Mouse (Mus musculus): ENCODE measurements at regions not wholly inside any gene's neighbourhood (a gene's known extent, or its start where the extent isn't known, plus 50 kb on each side); places are given as distances from the start of the nearest gene placed in this dataset.
A peak's percentile ranks its signal among the peaks of the same experiment; 100 is the strongest.

DNA sequence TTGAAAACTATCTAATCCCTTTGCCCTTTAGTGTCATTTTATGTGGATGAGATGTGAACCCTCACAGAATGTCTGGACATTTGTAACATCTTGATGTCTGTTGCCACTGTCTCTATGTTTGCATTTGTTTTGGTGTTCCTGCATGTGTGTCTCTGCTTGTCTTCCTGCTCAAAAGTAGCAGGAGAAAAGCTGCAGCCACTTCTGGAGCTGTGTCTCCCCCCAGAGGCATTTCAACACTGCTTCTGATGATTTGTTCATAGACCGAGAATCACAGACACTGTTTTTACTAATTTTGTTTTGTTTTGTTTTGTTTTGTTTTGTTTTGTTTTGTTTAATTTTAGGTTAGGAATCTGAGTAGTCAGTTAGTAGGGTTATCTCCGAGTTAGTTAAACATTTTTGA is 883.8 kb downstream of the Gbe1 start:
- intact Hi-C loops (cut with DNase I), result loop anchor here (5.0 kb wide), 1 partner anchor 355 kb away; no protein-coding TSS in a partner anchor
- no peak overlapping the region for H3K4me3 ChIP-seq
- H3K9ac ChIP-seq (ENCODE audit: low read depth, low read length), result no peak overlapping the region
- H3K27me3 ChIP-seq (ENCODE audit: control insufficient read depth, insufficient read depth, low read length), result no peaks in the 10 kb centered on the region
- H3K27ac ChIP-seq, result no peak overlapping the region
- 47% methylated on average over 2 of the region's 2 CpGs for WGBS
- H3K79me2 ChIP-seq (replicated peaks; ENCODE audit: control insufficient read depth, insufficient read depth, low read length), result no peaks in the 10 kb centered on the region
- no peaks in the 10 kb centered on the region for H3K4me1 ChIP-seq (ENCODE audit: control insufficient read depth, insufficient read depth, low read length)
- DNase-seq, result no peak
- H3K36me3 ChIP-seq (ENCODE audit: control insufficient read depth, insufficient read depth, low read length), result no peaks in the 10 kb centered on the region
- TF ChIP-seq CTCF (IDR thresholded peaks at IDR 0.05) (peak; percentile 50), POLR2A (IDR thresholded peaks at IDR 0.05; ENCODE audit: insufficient read depth, low read depth, low read length) (no peak), EP300 (IDR thresholded peaks at IDR 0.05; ENCODE audit: insufficient read depth, low read depth, low read length) (no peak)

DNA sequence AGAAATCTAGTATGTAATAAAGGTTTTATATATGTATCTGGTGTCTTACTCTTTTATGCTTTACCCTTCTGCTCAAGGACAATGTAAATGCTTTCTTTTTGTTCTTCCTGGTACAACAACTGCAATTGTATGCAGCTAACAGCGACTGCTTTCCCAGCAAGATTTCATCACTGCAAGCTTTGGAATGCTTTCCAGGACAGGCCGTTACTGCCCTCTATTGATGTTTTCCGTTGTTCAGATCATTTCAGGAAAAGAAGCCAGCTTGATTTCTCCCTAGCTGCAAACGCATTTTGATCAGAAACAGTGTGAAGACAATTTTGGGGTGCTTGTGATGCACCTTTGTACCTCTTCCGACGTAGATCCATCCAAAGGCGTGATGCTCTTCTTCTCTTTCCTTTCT is 895.1 kb downstream of the Gbe1 start:
- DNase-seq, result no peak
- TF ChIP-seq POLR2A (IDR thresholded peaks at IDR 0.05; ENCODE audit: insufficient read depth, low read depth, low read length) (no peak), EP300 (IDR thresholded peaks at IDR 0.05; ENCODE audit: insufficient read depth, low read depth, low read length) (no peak), CTCF (IDR thresholded peaks at IDR 0.05) (no peak)
- Histone ChIP-seq H3K36me3 (ENCODE audit: control insufficient read depth, insufficient read depth, low read length) (no peaks in the 10 kb centered on the region), H3K27me3 (ENCODE audit: control insufficient read depth, insufficient read depth, low read length) (no peaks in the 10 kb centered on the region), H3K27ac (no peak overlapping the region), H3K9ac (ENCODE audit: low read depth, low read length) (no peak overlapping the region), H3K4me1 (ENCODE audit: control insufficient read depth, insufficient read depth, low read length) (no peaks in the 10 kb centered on the region), H3K4me3 (no peak overlapping the region), H3K79me2 (replicated peaks; ENCODE audit: control insufficient read depth, insufficient read depth, low read length) (no peaks in the 10 kb centered on the region)
- intact Hi-C loops (cut with DNase I), result no loop called here
- WGBS, result 44% methylated on average over 7 of the region's 7 CpGs

DNA sequence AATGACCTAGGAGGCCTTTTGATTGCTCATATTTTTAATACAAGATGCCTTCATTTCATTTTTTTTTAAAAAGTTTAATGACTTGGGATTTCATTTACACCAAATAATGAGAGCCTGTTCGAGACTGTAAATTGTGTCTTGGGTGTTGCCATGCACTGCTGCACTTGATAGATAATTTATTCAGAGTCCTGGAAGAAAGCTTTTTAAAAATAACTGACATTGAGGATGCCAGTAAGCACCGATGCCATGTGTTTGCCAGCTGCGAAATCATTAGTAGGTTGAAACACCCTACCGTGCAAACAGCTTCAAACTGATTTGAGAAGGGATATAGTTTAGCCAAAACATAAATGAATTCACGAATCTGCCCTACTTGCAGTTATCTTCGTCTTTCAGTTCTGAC is 910.7 kb downstream of the Gbe1 start:
- intact Hi-C loops (cut with DNase I), result no loop called here
- Histone ChIP-seq H3K4me3 (no peak overlapping the region), H3K79me2 (replicated peaks; ENCODE audit: control insufficient read depth, insufficient read depth, low read length) (no peaks in the 10 kb centered on the region), H3K27me3 (ENCODE audit: control insufficient read depth, insufficient read depth, low read length) (no peaks in the 10 kb centered on the region), H3K27ac (no peak overlapping the region), H3K9ac (ENCODE audit: low read depth, low read length) (no peak overlapping the region), H3K36me3 (ENCODE audit: control insufficient read depth, insufficient read depth, low read length) (no peaks in the 10 kb centered on the region), H3K4me1 (ENCODE audit: control insufficient read depth, insufficient read depth, low read length) (no peaks in the 10 kb centered on the region)
- TF ChIP-seq CTCF (IDR thresholded peaks at IDR 0.05) (no peak), EP300 (IDR thresholded peaks at IDR 0.05; ENCODE audit: insufficient read depth, low read depth, low read length) (no peak), POLR2A (IDR thresholded peaks at IDR 0.05; ENCODE audit: insufficient read depth, low read depth, low read length) (no peak)
- DNase-seq, result no peak
- 54% methylated on average over 6 of the region's 6 CpGs for WGBS

DNA sequence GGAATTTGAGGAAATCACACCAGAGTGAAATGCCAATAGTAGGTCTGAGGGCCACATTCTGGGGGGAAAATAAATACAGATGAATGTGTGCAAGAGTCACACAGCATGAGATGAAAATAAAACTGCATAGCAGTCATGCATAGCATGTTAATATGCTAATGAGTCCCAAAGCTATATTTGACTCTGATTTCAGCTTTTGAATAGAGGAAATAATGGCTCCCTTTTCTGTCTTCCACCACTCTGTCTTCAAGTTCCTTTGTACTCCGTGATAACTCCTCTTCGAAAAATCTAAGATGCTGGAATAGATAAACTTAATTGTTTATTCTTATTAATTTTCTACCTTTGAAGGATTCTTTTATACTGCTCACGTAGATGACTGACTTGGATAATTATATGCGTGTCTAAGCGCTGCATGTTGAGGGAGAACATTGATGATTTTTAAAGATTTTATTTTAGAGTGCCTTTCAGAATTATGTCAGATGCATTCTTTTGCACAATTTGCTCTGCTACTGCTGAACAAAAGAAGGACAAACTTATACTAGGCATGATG is 916.4 kb downstream of the Gbe1 start:
- no peak overlapping the region for H3K27ac ChIP-seq
- no peaks in the 10 kb centered on the region for H3K79me2 ChIP-seq (replicated peaks; ENCODE audit: control insufficient read depth, insufficient read depth, low read length)
- no peak for DNase-seq
- no peaks in the 10 kb centered on the region for H3K4me1 ChIP-seq (ENCODE audit: control insufficient read depth, insufficient read depth, low read length)
- H3K36me3 ChIP-seq (ENCODE audit: control insufficient read depth, insufficient read depth, low read length), result no peaks in the 10 kb centered on the region
- WGBS, result 82% methylated on average over 5 of the region's 5 CpGs
- intact Hi-C loops (cut with DNase I), result no loop called here
- TF ChIP-seq POLR2A (IDR thresholded peaks at IDR 0.05; ENCODE audit: insufficient read depth, low read depth, low read length) (no peak), EP300 (IDR thresholded peaks at IDR 0.05; ENCODE audit: insufficient read depth, low read depth, low read length) (no peak), CTCF (IDR thresholded peaks at IDR 0.05) (no peak)
- no peaks in the 10 kb centered on the region for H3K27me3 ChIP-seq (ENCODE audit: control insufficient read depth, insufficient read depth, low read length)
- no peak overlapping the region for H3K4me3 ChIP-seq
- H3K9ac ChIP-seq (ENCODE audit: low read depth, low read length), result no peak overlapping the region

DNA sequence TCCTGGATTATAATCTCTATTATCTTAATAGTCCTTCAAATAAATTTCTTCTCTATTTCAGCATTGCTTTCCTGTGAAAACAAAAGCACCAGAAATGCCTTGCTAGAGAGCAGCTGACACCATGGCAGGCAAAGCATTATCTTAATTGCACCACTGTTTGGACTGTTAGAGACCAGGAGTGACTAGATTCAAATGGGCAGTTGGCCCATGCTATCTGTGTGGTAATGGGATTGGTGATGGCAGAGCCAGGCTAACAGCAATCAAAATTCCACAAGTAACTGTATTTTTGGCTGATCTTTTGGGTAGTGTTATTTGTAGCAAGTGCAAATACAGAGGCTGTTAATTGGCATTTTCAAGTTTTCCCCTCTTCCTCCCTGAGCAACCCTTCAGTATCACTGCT is 929.3 kb downstream of the Gbe1 start:
- Histone ChIP-seq H3K36me3 (ENCODE audit: control insufficient read depth, insufficient read depth, low read length) (no peaks in the 10 kb centered on the region), H3K4me3 (no peak overlapping the region), H3K79me2 (replicated peaks; ENCODE audit: control insufficient read depth, insufficient read depth, low read length) (no peaks in the 10 kb centered on the region), H3K9ac (ENCODE audit: low read depth, low read length) (no peak overlapping the region), H3K27ac (no peak overlapping the region), H3K27me3 (ENCODE audit: control insufficient read depth, insufficient read depth, low read length) (no peaks in the 10 kb centered on the region), H3K4me1 (ENCODE audit: control insufficient read depth, insufficient read depth, low read length) (no peaks in the 10 kb centered on the region)
- intact Hi-C loops (cut with DNase I), result no loop called here
- TF ChIP-seq CTCF (IDR thresholded peaks at IDR 0.05), result no peak
- TF ChIP-seq EP300 (IDR thresholded peaks at IDR 0.05; ENCODE audit: insufficient read depth, low read depth, low read length), result no peak
- TF ChIP-seq POLR2A (IDR thresholded peaks at IDR 0.05; ENCODE audit: insufficient read depth, low read depth, low read length), result no peak
- no peak for DNase-seq

DNA sequence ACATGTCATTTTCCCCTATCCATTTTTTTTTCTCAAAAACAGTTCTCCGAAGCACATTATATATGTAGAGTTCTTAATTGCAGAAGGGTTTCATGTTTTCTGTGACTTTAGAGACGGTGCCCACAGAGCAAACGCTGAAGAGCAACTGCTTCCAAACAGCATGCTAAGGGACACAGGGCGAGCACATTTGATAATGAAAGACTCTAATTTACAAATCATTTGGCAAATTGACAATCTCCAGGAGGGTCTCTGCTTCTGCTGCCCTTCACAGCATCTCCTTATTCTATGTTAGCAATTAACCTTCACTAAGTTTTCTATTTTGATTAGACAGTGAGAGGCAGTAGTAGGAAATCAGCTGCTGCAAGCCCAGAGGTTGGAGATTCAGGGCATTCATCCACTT is 929.7 kb downstream of the Gbe1 start:
- Histone ChIP-seq H3K9ac (ENCODE audit: low read depth, low read length) (no peak overlapping the region), H3K27ac (no peak overlapping the region), H3K4me1 (ENCODE audit: control insufficient read depth, insufficient read depth, low read length) (no peaks in the 10 kb centered on the region), H3K36me3 (ENCODE audit: control insufficient read depth, insufficient read depth, low read length) (no peaks in the 10 kb centered on the region), H3K27me3 (ENCODE audit: control insufficient read depth, insufficient read depth, low read length) (no peaks in the 10 kb centered on the region), H3K4me3 (no peak overlapping the region), H3K79me2 (replicated peaks; ENCODE audit: control insufficient read depth, insufficient read depth, low read length) (no peaks in the 10 kb centered on the region)
- TF ChIP-seq EP300 (IDR thresholded peaks at IDR 0.05; ENCODE audit: insufficient read depth, low read depth, low read length) (no peak), POLR2A (IDR thresholded peaks at IDR 0.05; ENCODE audit: insufficient read depth, low read depth, low read length) (no peak), CTCF (IDR thresholded peaks at IDR 0.05) (no peak)
- 65% methylated on average over 4 of the region's 4 CpGs for WGBS
- DNase-seq, result no peak
- intact Hi-C loops (cut with DNase I), result no loop called here
